Mouse (Mus musculus) ES-Bruce4 (cell line): Measurements from ENCODE around the gene Acin1.

ENCODE experiments used
- CTCF ChIP-seq: IDR thresholded peaks from one replicate; pipeline ENCODE4 v1.8.1; 2011; ENCODE audit warnings: low read depth, low read length
- POLR2A ChIP-seq: IDR thresholded peaks from one replicate; pipeline ENCODE4 v1.8.1; 2011; ENCODE audit warnings: low read length; ENCODE audit not compliant: insufficient read depth

- no peak for TF ChIP-seq CTCF
- TF ChIP-seq POLR2A: no peak
These were observed 68.8 kb downstream of the Acin1 start, which contains the start of gene Psmb5 for GRCm38 (mm10) chr14:54617897-54618365.
